Mouse (Mus musculus): ENCODE data around the gene Ptafr. TPM values are rescaled to one million over a fixed set of nuclear protein-coding genes. Genes with fewer than 3 reads are reported as not detected.

The Ptafr gene
- polyA plus RNA-seq, 1 experiment from 2014 or later: 0.31 TPM

- H3K4me2 ChIP-seq: no peak overlapping the region
- no peak overlapping the region for H3K27ac ChIP-seq (ENCODE audit: low read depth, low read length)
- H3K4me3 ChIP-seq (ENCODE audit: low read depth, low read length): no peak overlapping the region
- DNase-seq (ENCODE audit: low spot score, missing footprints): no peak
- no peak overlapping the region for H3K9ac ChIP-seq (ENCODE audit: low read length)
- no peak for ATAC-seq (ENCODE audit: low FRiP score)
- no peaks in the 10 kb centered on the region for H3K4me1 ChIP-seq (ENCODE audit: control insufficient read depth, insufficient read depth, low read length)
- H3K36me3 ChIP-seq (ENCODE audit: control insufficient read depth, insufficient read depth, low read length): no peaks in the 10 kb centered on the region
- no peaks in the 10 kb centered on the region for H3K27me3 ChIP-seq (ENCODE audit: control insufficient read depth, insufficient read depth, low read length)
- no peaks in the 10 kb centered on the region for H3K9me3 ChIP-seq (ENCODE audit: control insufficient read depth, low read length)
- 88% methylated on average over 8 of the region's 8 CpGs for WGBS
These were observed 47.5 kb downstream of the Ptafr start for GRCm38 (mm10) chr4:132611320-132611719.

GRCm38 (mm10) chr4:132617873-132618272 lies 54.0 kb downstream of the Ptafr start:
- Histone ChIP-seq H3K4me3 (ENCODE audit: low read depth, low read length) (no peak overlapping the region), H3K27ac (ENCODE audit: low read depth, low read length) (no peak overlapping the region), H3K4me2 (no peak overlapping the region), H3K9me3 (ENCODE audit: control insufficient read depth, low read length) (no peaks in the 10 kb centered on the region), H3K9ac (ENCODE audit: low read length) (no peak overlapping the region), H3K27me3 (ENCODE audit: control insufficient read depth, insufficient read depth, low read length) (no peaks in the 10 kb centered on the region), H3K4me1 (ENCODE audit: control insufficient read depth, insufficient read depth, low read length) (no peaks in the 10 kb centered on the region), H3K36me3 (ENCODE audit: control insufficient read depth, insufficient read depth, low read length) (no peaks in the 10 kb centered on the region)
- ATAC-seq (ENCODE audit: low FRiP score): no peak
- no peak for DNase-seq (ENCODE audit: low spot score, missing footprints)
- WGBS: 92% methylated on average over 6 of the region's 6 CpGs

GRCm38 (mm10) chr4:132618850-132619375 lies 55.0 kb downstream of the Ptafr start:
- no peaks in the 10 kb centered on the region for H3K9me3 ChIP-seq (ENCODE audit: control insufficient read depth, low read length)
- H3K9ac ChIP-seq (ENCODE audit: low read length): no peak overlapping the region
- no peak overlapping the region for H3K27ac ChIP-seq (ENCODE audit: low read depth, low read length)
- no peak overlapping the region for H3K4me2 ChIP-seq
- no peaks in the 10 kb centered on the region for H3K4me1 ChIP-seq (ENCODE audit: control insufficient read depth, insufficient read depth, low read length)
- 92% methylated on average over 10 of the region's 10 CpGs for WGBS
- H3K36me3 ChIP-seq (ENCODE audit: control insufficient read depth, insufficient read depth, low read length): no peaks in the 10 kb centered on the region
- H3K4me3 ChIP-seq (ENCODE audit: low read depth, low read length): no peak overlapping the region
- ATAC-seq (ENCODE audit: low FRiP score): no peak
- DNase-seq (ENCODE audit: low spot score, missing footprints): no peak
- H3K27me3 ChIP-seq (ENCODE audit: control insufficient read depth, insufficient read depth, low read length): no peaks in the 10 kb centered on the region

GRCm38 (mm10) chr4:132620134-132620533 lies 56.3 kb downstream of the Ptafr start:
- Histone ChIP-seq H3K9me3 (ENCODE audit: control insufficient read depth, low read length) (no peaks in the 10 kb centered on the region), H3K36me3 (ENCODE audit: control insufficient read depth, insufficient read depth, low read length) (no peaks in the 10 kb centered on the region), H3K9ac (ENCODE audit: low read length) (no peak overlapping the region), H3K27me3 (ENCODE audit: control insufficient read depth, insufficient read depth, low read length) (no peaks in the 10 kb centered on the region), H3K27ac (ENCODE audit: low read depth, low read length) (no peak overlapping the region), H3K4me2 (no peak overlapping the region), H3K4me3 (ENCODE audit: low read depth, low read length) (no peak overlapping the region), H3K4me1 (ENCODE audit: control insufficient read depth, insufficient read depth, low read length) (no peaks in the 10 kb centered on the region)
- ATAC-seq (ENCODE audit: low FRiP score) (no peak), DNase-seq (ENCODE audit: low spot score, missing footprints) (no peak)
- WGBS: 84% methylated on average over 4 of the region's 4 CpGs

- H3K27me3 ChIP-seq (ENCODE audit: control insufficient read depth, insufficient read depth, low read length): no peaks in the 10 kb centered on the region
- H3K9me3 ChIP-seq (ENCODE audit: control insufficient read depth, low read length): no peaks in the 10 kb centered on the region
- H3K36me3 ChIP-seq (ENCODE audit: control insufficient read depth, insufficient read depth, low read length): no peaks in the 10 kb centered on the region
- no peak overlapping the region for H3K4me2 ChIP-seq
- H3K9ac ChIP-seq (ENCODE audit: low read length): no peak overlapping the region
- ATAC-seq (ENCODE audit: low FRiP score): no peak
- no peak for DNase-seq (ENCODE audit: low spot score, missing footprints)
- H3K4me1 ChIP-seq (ENCODE audit: control insufficient read depth, insufficient read depth, low read length): no peaks in the 10 kb centered on the region
- no peak overlapping the region for H3K4me3 ChIP-seq (ENCODE audit: low read depth, low read length)
- 77% methylated on average over 7 of the region's 7 CpGs for WGBS
- H3K27ac ChIP-seq (ENCODE audit: low read depth, low read length): no peak overlapping the region
These were observed 57.6 kb downstream of the Ptafr start for GRCm38 (mm10) chr4:132621287-132622068.

GRCm38 (mm10) chr4:132624034-132624657 lies 60.3 kb downstream of the Ptafr start:
- Histone ChIP-seq H3K9ac (ENCODE audit: low read length) (no peak overlapping the region), H3K4me2 (no peak overlapping the region), H3K9me3 (ENCODE audit: control insufficient read depth, low read length) (no peaks in the 10 kb centered on the region), H3K27ac (ENCODE audit: low read depth, low read length) (no peak overlapping the region), H3K36me3 (ENCODE audit: control insufficient read depth, insufficient read depth, low read length) (no peaks in the 10 kb centered on the region), H3K4me3 (ENCODE audit: low read depth, low read length) (no peak overlapping the region), H3K4me1 (ENCODE audit: control insufficient read depth, insufficient read depth, low read length) (no peaks in the 10 kb centered on the region), H3K27me3 (ENCODE audit: control insufficient read depth, insufficient read depth, low read length) (no peaks in the 10 kb centered on the region)
- DNase-seq (ENCODE audit: low spot score, missing footprints): no peak
- no peak for ATAC-seq (ENCODE audit: low FRiP score)
- 83% methylated on average over 5 of the region's 5 CpGs for WGBS

- Histone ChIP-seq H3K27ac (ENCODE audit: low read depth, low read length) (no peak overlapping the region), H3K4me2 (no peak overlapping the region), H3K4me1 (ENCODE audit: control insufficient read depth, insufficient read depth, low read length) (no peaks in the 10 kb centered on the region), H3K9ac (ENCODE audit: low read length) (no peak overlapping the region), H3K36me3 (ENCODE audit: control insufficient read depth, insufficient read depth, low read length) (no peaks in the 10 kb centered on the region), H3K27me3 (ENCODE audit: control insufficient read depth, insufficient read depth, low read length) (no peaks in the 10 kb centered on the region), H3K4me3 (ENCODE audit: low read depth, low read length) (no peak overlapping the region), H3K9me3 (ENCODE audit: control insufficient read depth, low read length) (no peaks in the 10 kb centered on the region)
- WGBS: 10% methylated on average over 2 of the region's 2 CpGs
- peak; percentile 88 for DNase-seq (ENCODE audit: low spot score, missing footprints)
- no peak for ATAC-seq (ENCODE audit: low FRiP score)
These were observed 65.0 kb downstream of the Ptafr start for GRCm38 (mm10) chr4:132628830-132629229.

Other genes starting within 250 kb of the Ptafr start
- gene Trnau1ap, start 234.5 kb upstream of the Ptafr start, polyA plus RNA-seq (2014; fragmentation: Nextera tagmentation; extraction: Ambion mirVana): 78.0 and 83.3 TPM in 2 replicates
- gene Rcc1, start 210.5 kb upstream of the Ptafr start, polyA plus RNA-seq (2014; fragmentation: Nextera tagmentation; extraction: Ambion mirVana): 62.1 and 70.3 TPM in 2 replicates
- gene Phactr4, start 141.6 kb upstream of the Ptafr start, polyA plus RNA-seq (2014; fragmentation: Nextera tagmentation; extraction: Ambion mirVana): 22.2 and 22.4 TPM in 2 replicates
- 19.2 and 22.3 TPM in 2 replicates for gene Med18, start 100.1 kb upstream of the Ptafr start, polyA plus RNA-seq (2014; fragmentation: Nextera tagmentation; extraction: Ambion mirVana)
- 4.9 and 5.1 TPM in 2 replicates for gene Sesn2, start 53.6 kb upstream of the Ptafr start, polyA plus RNA-seq (2014; fragmentation: Nextera tagmentation; extraction: Ambion mirVana)
- 1,016 and 1,079 TPM in 2 replicates for gene Atpif1, start 30.4 kb upstream of the Ptafr start, polyA plus RNA-seq (2014; fragmentation: Nextera tagmentation; extraction: Ambion mirVana)
- gene Dnajc8, start 28.5 kb upstream of the Ptafr start, polyA plus RNA-seq (2014; fragmentation: Nextera tagmentation; extraction: Ambion mirVana): 228 and 245 TPM in 2 replicates
- 26.4 and 26.8 TPM in 2 replicates for gene Eya3, start 74.9 kb downstream of the Ptafr start, polyA plus RNA-seq (2014; fragmentation: Nextera tagmentation; extraction: Ambion mirVana)
- 3.5 and 4.5 TPM in 2 replicates for gene Xkr8, start 168.5 kb downstream of the Ptafr start, polyA plus RNA-seq (2014; fragmentation: Nextera tagmentation; extraction: Ambion mirVana)
- gene Smpdl3b, start 193.2 kb downstream of the Ptafr start, polyA plus RNA-seq (2014; fragmentation: Nextera tagmentation; extraction: Ambion mirVana): 2.1 and 2.4 TPM in 2 replicates
- 164 TPM in 2 replicates for gene Rpa2, start 204.3 kb downstream of the Ptafr start, polyA plus RNA-seq (2014; fragmentation: Nextera tagmentation; extraction: Ambion mirVana)
- 1.1 TPM in 2 replicates for gene Themis2, start 232.3 kb downstream of the Ptafr start, polyA plus RNA-seq (2014; fragmentation: Nextera tagmentation; extraction: Ambion mirVana)

Data from midbrain, embryonic 11.5 days (tissue).